Mouse (Mus musculus): ENCODE measurements around the gene Abhd12. TPM values are rescaled to one million over a fixed set of nuclear protein-coding genes. Genes with fewer than 3 reads are reported as not detected.

Abhd12 gene
- polyA plus RNA-seq, 1 experiment from 2014 or later = 89.8 TPM

GRCm38 (mm10) chr2:150875226-150875625, 29.3 kb downstream of the Abhd12 start:
- no peak for DNase-seq (ENCODE audit: low spot score)
- Histone ChIP-seq H3K4me1 (ENCODE audit: control insufficient read depth, insufficient read depth, low read length) (no peaks in the 10 kb centered on the region), H3K27me3 (replicated peaks; ENCODE audit: control insufficient read depth, insufficient read depth, low read length) (no peaks in the 10 kb centered on the region), H3K4me2 (ENCODE audit: low read length) (no peak overlapping the region), H3K36me3 (ENCODE audit: control insufficient read depth, insufficient read depth, low read length) (no peaks in the 10 kb centered on the region), H3K27ac (ENCODE audit: low read depth, low read length) (no peak overlapping the region), H3K4me3 (ENCODE audit: low read depth, low read length) (no peak overlapping the region), H3K9me3 (replicated peaks; ENCODE audit: control insufficient read depth, low read length) (no peaks in the 10 kb centered on the region), H3K9ac (ENCODE audit: low read length) (no peak overlapping the region)
- 98% methylated on average over 1 of the region's 1 CpGs for WGBS
- no peak for ATAC-seq

GRCm38 (mm10) chr2:150874508-150874907, 30.0 kb downstream of the Abhd12 start:
- Histone ChIP-seq H3K27me3 (replicated peaks; ENCODE audit: control insufficient read depth, insufficient read depth, low read length) (no peaks in the 10 kb centered on the region), H3K4me3 (ENCODE audit: low read depth, low read length) (no peak overlapping the region), H3K27ac (ENCODE audit: low read depth, low read length) (no peak overlapping the region), H3K9me3 (replicated peaks; ENCODE audit: control insufficient read depth, low read length) (no peaks in the 10 kb centered on the region), H3K4me2 (ENCODE audit: low read length) (no peak overlapping the region), H3K4me1 (ENCODE audit: control insufficient read depth, insufficient read depth, low read length) (no peaks in the 10 kb centered on the region), H3K36me3 (ENCODE audit: control insufficient read depth, insufficient read depth, low read length) (no peaks in the 10 kb centered on the region), H3K9ac (ENCODE audit: low read length) (no peak overlapping the region)
- ATAC-seq (no peak), DNase-seq (ENCODE audit: low spot score) (no peak)
- WGBS = 93% methylated on average over 1 of the region's 1 CpGs

- H3K4me2 ChIP-seq (ENCODE audit: low read length) = no peak overlapping the region
- no peaks in the 10 kb centered on the region for H3K36me3 ChIP-seq (ENCODE audit: control insufficient read depth, insufficient read depth, low read length)
- no peak overlapping the region for H3K9ac ChIP-seq (ENCODE audit: low read length)
- no peak overlapping the region for H3K27ac ChIP-seq (ENCODE audit: low read depth, low read length)
- H3K9me3 ChIP-seq (replicated peaks; ENCODE audit: control insufficient read depth, low read length) = no peaks in the 10 kb centered on the region
- WGBS = 95% methylated on average over 1 of the region's 1 CpGs
- H3K4me1 ChIP-seq (ENCODE audit: control insufficient read depth, insufficient read depth, low read length) = no peaks in the 10 kb centered on the region
- DNase-seq (ENCODE audit: low spot score) = no peak
- no peaks in the 10 kb centered on the region for H3K27me3 ChIP-seq (replicated peaks; ENCODE audit: control insufficient read depth, insufficient read depth, low read length)
- H3K4me3 ChIP-seq (ENCODE audit: low read depth, low read length) = no peak overlapping the region
- no peak for ATAC-seq
Measured at GRCm38 (mm10) chr2:150869446-150869845, 35.1 kb downstream of the Abhd12 start.

GRCm38 (mm10) chr2:150867021-150867420, 37.5 kb downstream of the Abhd12 start:
- ATAC-seq = no peak
- 93% methylated on average over 2 of the region's 2 CpGs for WGBS
- H3K4me2 ChIP-seq (ENCODE audit: low read length) = no peak overlapping the region
- H3K4me1 ChIP-seq (ENCODE audit: control insufficient read depth, insufficient read depth, low read length) = no peaks in the 10 kb centered on the region
- no peak overlapping the region for H3K4me3 ChIP-seq (ENCODE audit: low read depth, low read length)
- no peaks in the 10 kb centered on the region for H3K9me3 ChIP-seq (replicated peaks; ENCODE audit: control insufficient read depth, low read length)
- no peak for DNase-seq (ENCODE audit: low spot score)
- H3K36me3 ChIP-seq (ENCODE audit: control insufficient read depth, insufficient read depth, low read length) = no peaks in the 10 kb centered on the region
- H3K27ac ChIP-seq (ENCODE audit: low read depth, low read length) = no peak overlapping the region
- H3K27me3 ChIP-seq (replicated peaks; ENCODE audit: control insufficient read depth, insufficient read depth, low read length) = no peaks in the 10 kb centered on the region
- no peak overlapping the region for H3K9ac ChIP-seq (ENCODE audit: low read length)

- Histone ChIP-seq H3K4me1 (ENCODE audit: control insufficient read depth, insufficient read depth, low read length) (no peaks in the 10 kb centered on the region), H3K4me3 (ENCODE audit: low read depth, low read length) (no peak overlapping the region), H3K27me3 (replicated peaks; ENCODE audit: control insufficient read depth, insufficient read depth, low read length) (no peaks in the 10 kb centered on the region), H3K4me2 (ENCODE audit: low read length) (no peak overlapping the region), H3K36me3 (ENCODE audit: control insufficient read depth, insufficient read depth, low read length) (no peaks in the 10 kb centered on the region), H3K9me3 (replicated peaks; ENCODE audit: control insufficient read depth, low read length) (no peaks in the 10 kb centered on the region), H3K27ac (ENCODE audit: low read depth, low read length) (no peak overlapping the region), H3K9ac (ENCODE audit: low read length) (no peak overlapping the region)
- 88% methylated on average over 2 of the region's 2 CpGs for WGBS
- DNase-seq (ENCODE audit: low spot score) = no peak
- ATAC-seq = no peak
Measured at GRCm38 (mm10) chr2:150861128-150861527, 43.4 kb downstream of the Abhd12 start.

GRCm38 (mm10) chr2:150859709-150860470, 44.7 kb downstream of the Abhd12 start:
- no peak for ATAC-seq
- Histone ChIP-seq H3K9me3 (replicated peaks; ENCODE audit: control insufficient read depth, low read length) (no peaks in the 10 kb centered on the region), H3K4me3 (ENCODE audit: low read depth, low read length) (no peak overlapping the region), H3K9ac (ENCODE audit: low read length) (no peak overlapping the region), H3K27me3 (replicated peaks; ENCODE audit: control insufficient read depth, insufficient read depth, low read length) (no peaks in the 10 kb centered on the region), H3K4me2 (ENCODE audit: low read length) (no peak overlapping the region), H3K27ac (ENCODE audit: low read depth, low read length) (no peak overlapping the region), H3K36me3 (ENCODE audit: control insufficient read depth, insufficient read depth, low read length) (no peaks in the 10 kb centered on the region), H3K4me1 (ENCODE audit: control insufficient read depth, insufficient read depth, low read length) (no peaks in the 10 kb centered on the region)
- WGBS = 86% methylated on average over 11 of the region's 11 CpGs
- DNase-seq (ENCODE audit: low spot score) = no peak

GRCm38 (mm10) chr2:150858724-150859487, 45.6 kb downstream of the Abhd12 start:
- Histone ChIP-seq H3K4me3 (ENCODE audit: low read depth, low read length) (no peak overlapping the region), H3K4me1 (ENCODE audit: control insufficient read depth, insufficient read depth, low read length) (no peaks in the 10 kb centered on the region), H3K36me3 (ENCODE audit: control insufficient read depth, insufficient read depth, low read length) (no peaks in the 10 kb centered on the region), H3K27me3 (replicated peaks; ENCODE audit: control insufficient read depth, insufficient read depth, low read length) (no peaks in the 10 kb centered on the region), H3K27ac (ENCODE audit: low read depth, low read length) (no peak overlapping the region), H3K4me2 (ENCODE audit: low read length) (no peak overlapping the region), H3K9me3 (replicated peaks; ENCODE audit: control insufficient read depth, low read length) (no peaks in the 10 kb centered on the region), H3K9ac (ENCODE audit: low read length) (no peak overlapping the region)
- 94% methylated on average over 9 of the region's 9 CpGs for WGBS
- no peak for DNase-seq (ENCODE audit: low spot score)
- no peak for ATAC-seq

- H3K27ac ChIP-seq (ENCODE audit: low read depth, low read length) = no peak overlapping the region
- ATAC-seq = no peak
- H3K4me1 ChIP-seq (ENCODE audit: control insufficient read depth, insufficient read depth, low read length) = no peaks in the 10 kb centered on the region
- no peak for DNase-seq (ENCODE audit: low spot score)
- H3K4me3 ChIP-seq (ENCODE audit: low read depth, low read length) = no peak overlapping the region
- H3K36me3 ChIP-seq (ENCODE audit: control insufficient read depth, insufficient read depth, low read length) = no peaks in the 10 kb centered on the region
- no peak overlapping the region for H3K9ac ChIP-seq (ENCODE audit: low read length)
- H3K27me3 ChIP-seq (replicated peaks; ENCODE audit: control insufficient read depth, insufficient read depth, low read length) = no peaks in the 10 kb centered on the region
- H3K9me3 ChIP-seq (replicated peaks; ENCODE audit: control insufficient read depth, low read length) = no peaks in the 10 kb centered on the region
- no peak overlapping the region for H3K4me2 ChIP-seq (ENCODE audit: low read length)
Measured at GRCm38 (mm10) chr2:150855186-150855585, 49.4 kb downstream of the Abhd12 start.

GRCm38 (mm10) chr2:150851251-150851650, 53.3 kb downstream of the Abhd12 start:
- H3K4me1 ChIP-seq (ENCODE audit: control insufficient read depth, insufficient read depth, low read length) = 0 out of 2 replicates have a peak, but pooled peaks cover 2% of the 10 kb centered on the region
- 85% methylated on average over 9 of the region's 9 CpGs for WGBS
- no peak overlapping the region for H3K4me2 ChIP-seq (ENCODE audit: low read length)
- 0 out of 2 replicates have a peak, but pooled peaks cover under 1% of the 10 kb centered on the region for H3K36me3 ChIP-seq (ENCODE audit: control insufficient read depth, insufficient read depth, low read length)
- H3K27me3 ChIP-seq (replicated peaks; ENCODE audit: control insufficient read depth, insufficient read depth, low read length) = no peaks in the 10 kb centered on the region
- ATAC-seq = no peak
- no peak overlapping the region for H3K9ac ChIP-seq (ENCODE audit: low read length)
- no peak overlapping the region for H3K4me3 ChIP-seq (ENCODE audit: low read depth, low read length)
- H3K9me3 ChIP-seq (replicated peaks; ENCODE audit: control insufficient read depth, low read length) = no peaks in the 10 kb centered on the region
- DNase-seq (ENCODE audit: low spot score) = no peak
- no peak overlapping the region for H3K27ac ChIP-seq (ENCODE audit: low read depth, low read length)

All from forebrain, embryonic 14.5 days (tissue).